Mouse (Mus musculus): Measurements from ENCODE around the gene Tgfbr3. TPM values are rescaled to one million over a fixed set of nuclear protein-coding genes. Genes with fewer than 3 reads are reported as not detected.
A peak's percentile ranks its signal among the peaks of the same experiment; 100 is the strongest.
"Not testable (repeated sequence)": the region's sequence is repeated elsewhere in the genome, so short reads cannot be mapped to it uniquely, and the experiment has no call there.

Gene Tgfbr3
- polyA plus RNA-seq, 1 experiment from 2014 or later, result 38.7 TPM

DNA sequence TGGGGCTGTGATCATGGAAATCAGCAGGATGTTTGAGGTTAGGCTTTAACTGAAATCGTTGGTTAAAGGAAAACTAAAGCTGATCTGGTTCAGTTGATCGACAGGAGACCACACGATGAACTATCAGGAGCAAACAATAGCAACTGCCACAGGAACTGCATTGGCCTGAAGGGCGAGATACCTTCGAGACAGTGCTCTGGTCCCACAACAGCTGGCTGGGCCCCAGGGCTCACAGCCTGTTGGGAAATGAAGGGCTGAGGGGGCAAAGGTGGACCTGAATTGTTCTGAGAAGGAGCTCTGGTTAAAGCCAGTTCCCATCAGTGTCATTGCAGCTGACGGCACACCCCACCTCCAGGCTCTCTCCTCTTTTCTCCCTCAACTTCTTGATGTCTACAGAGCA, 52.5 kb downstream of the Tgfbr3 start:
- H3K9me3 ChIP-seq (replicated peaks), result no peaks in the 10 kb centered on the region
- peaks cover 71% of the 10 kb centered on the region for H3K4me1 ChIP-seq
- H3K4me3 ChIP-seq (replicated peaks), result no peak overlapping the region
- no peaks in the 10 kb centered on the region for H3K27me3 ChIP-seq
- no peak overlapping the region for H3K4me2 ChIP-seq (replicated peaks)
- no peak for ATAC-seq (ENCODE audit: insufficient number of reproducible peaks, low FRiP score, low TSS enrichment, low read depth)
- WGBS, result 61% methylated on average over 6 of the region's 6 CpGs
- H3K9ac ChIP-seq, result no peak overlapping the region
- H3K36me3 ChIP-seq, result 0 out of 2 replicates have a peak, but pooled peaks cover 3% of the 10 kb centered on the region
- no peak overlapping the region for H3K27ac ChIP-seq (replicated peaks)

DNA sequence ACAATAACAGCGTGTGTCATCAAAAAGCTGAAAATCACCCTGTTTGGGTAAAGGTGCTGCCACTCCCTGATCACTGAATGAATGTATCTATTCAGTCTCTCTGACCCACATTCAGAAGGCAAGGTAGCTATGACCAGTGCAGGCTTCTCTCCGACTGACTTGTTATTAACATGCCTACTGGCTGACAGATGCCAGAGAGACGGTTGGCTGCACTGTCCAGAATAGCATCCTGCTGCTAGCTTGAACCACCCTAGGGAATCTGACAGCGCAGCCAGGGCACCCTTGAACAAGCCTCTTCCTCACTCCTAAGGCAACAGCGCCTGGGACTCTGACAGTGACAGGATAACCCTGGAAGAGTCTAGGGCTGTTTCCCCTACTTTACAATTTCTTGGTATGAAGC, 53.4 kb downstream of the Tgfbr3 start:
- H3K4me3 ChIP-seq (replicated peaks), result no peak overlapping the region
- H3K4me2 ChIP-seq (replicated peaks), result no peak overlapping the region
- no peaks in the 10 kb centered on the region for H3K36me3 ChIP-seq
- no peaks in the 10 kb centered on the region for H3K27me3 ChIP-seq
- H3K9ac ChIP-seq, result no peak overlapping the region
- ATAC-seq (ENCODE audit: insufficient number of reproducible peaks, low FRiP score, low TSS enrichment, low read depth), result no peak
- H3K4me1 ChIP-seq, result peaks cover 75% of the 10 kb centered on the region
- H3K27ac ChIP-seq (replicated peaks), result no peak overlapping the region
- H3K9me3 ChIP-seq (replicated peaks), result no peaks in the 10 kb centered on the region
- 71% methylated on average over 5 of the region's 5 CpGs for WGBS

DNA sequence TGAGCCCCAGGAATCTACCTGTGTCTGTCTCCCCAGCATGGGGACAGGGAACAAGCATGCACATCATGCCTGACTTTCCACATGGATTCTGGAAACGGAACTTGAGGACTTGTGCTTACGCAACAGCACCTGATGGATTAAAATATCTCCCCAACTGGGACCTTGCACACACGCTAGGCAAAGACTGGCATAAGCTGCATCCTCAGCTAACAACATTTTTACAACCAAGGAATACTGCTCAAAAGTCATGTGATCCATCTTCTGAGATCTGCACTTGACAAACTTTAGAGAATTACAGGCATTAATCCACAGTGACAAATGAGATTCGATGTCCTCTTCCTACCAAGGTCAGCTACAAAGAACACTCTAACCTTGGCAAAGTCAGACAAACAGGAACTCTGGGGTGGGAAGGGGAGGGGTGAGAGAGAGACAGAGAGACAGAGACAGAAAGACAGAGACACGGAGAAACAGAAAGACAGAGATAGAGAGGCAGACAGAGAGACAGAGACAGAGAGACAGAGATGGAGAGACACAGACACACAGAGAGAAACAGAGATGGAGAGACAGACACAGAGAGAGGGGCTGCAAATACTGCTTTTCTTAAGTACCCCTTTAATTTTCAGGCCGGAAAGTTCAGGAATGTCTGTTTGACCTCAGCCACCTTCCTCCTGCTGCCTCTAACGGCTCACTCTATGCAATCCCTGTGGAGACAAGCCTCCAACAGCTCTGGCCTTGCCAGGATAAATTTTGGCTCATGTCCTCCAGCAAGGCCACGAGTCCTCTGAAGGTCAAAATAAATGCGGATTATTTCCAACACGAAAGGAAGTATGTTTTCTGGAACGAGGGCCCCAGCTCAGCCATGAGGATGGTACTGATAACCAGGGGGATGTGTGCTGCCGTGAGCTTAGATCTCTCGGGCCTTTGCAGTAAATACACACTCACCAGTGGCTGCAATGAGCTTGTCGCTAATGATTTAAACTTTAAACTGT, 55.8 kb downstream of the Tgfbr3 start:
- no peaks in the 10 kb centered on the region for H3K27me3 ChIP-seq
- no peaks in the 10 kb centered on the region for H3K36me3 ChIP-seq
- no peak overlapping the region for H3K9ac ChIP-seq
- H3K27ac ChIP-seq (replicated peaks), result peak overlapping the region; percentile 59; the same call in 1 of the 2 replicates
- no peaks in the 10 kb centered on the region for H3K9me3 ChIP-seq (replicated peaks)
- ATAC-seq (ENCODE audit: insufficient number of reproducible peaks, low FRiP score, low TSS enrichment, low read depth), result no peak
- 45% methylated on average over 14 of the region's 14 CpGs for WGBS
- H3K4me1 ChIP-seq, result peaks cover 77% of the 10 kb centered on the region
- no peak overlapping the region for H3K4me3 ChIP-seq (replicated peaks)
- no peak overlapping the region for H3K4me2 ChIP-seq (replicated peaks)

DNA sequence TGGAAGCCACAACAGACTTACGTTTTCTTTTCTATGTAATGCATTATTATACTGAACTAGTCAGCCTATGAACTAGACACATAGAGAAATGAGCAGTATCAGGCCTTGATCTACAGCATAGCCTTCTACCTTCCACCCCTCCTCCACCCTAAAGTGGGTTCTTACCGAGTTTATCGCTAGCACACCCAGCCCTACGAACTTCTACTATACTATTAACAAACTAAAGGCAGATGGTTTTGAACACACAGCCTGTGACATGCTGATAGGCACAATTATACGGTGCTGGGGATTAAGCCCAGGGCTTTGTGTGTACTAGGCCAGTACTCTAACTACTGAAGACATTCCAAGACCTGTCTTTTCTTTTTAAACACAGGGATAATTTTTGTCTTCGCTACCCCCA, 59.2 kb downstream of the Tgfbr3 start:
- no peaks in the 10 kb centered on the region for H3K36me3 ChIP-seq
- ATAC-seq (ENCODE audit: insufficient number of reproducible peaks, low FRiP score, low TSS enrichment, low read depth), result no peak
- no peaks in the 10 kb centered on the region for H3K27me3 ChIP-seq
- no peak overlapping the region for H3K4me3 ChIP-seq (replicated peaks)
- H3K4me2 ChIP-seq (replicated peaks), result no peak overlapping the region
- H3K4me1 ChIP-seq, result peaks cover 60% of the 10 kb centered on the region
- H3K9ac ChIP-seq, result no peak overlapping the region
- no peak overlapping the region for H3K27ac ChIP-seq (replicated peaks)
- 55% methylated on average over 6 of the region's 6 CpGs for WGBS
- H3K9me3 ChIP-seq (replicated peaks), result no peaks in the 10 kb centered on the region

DNA sequence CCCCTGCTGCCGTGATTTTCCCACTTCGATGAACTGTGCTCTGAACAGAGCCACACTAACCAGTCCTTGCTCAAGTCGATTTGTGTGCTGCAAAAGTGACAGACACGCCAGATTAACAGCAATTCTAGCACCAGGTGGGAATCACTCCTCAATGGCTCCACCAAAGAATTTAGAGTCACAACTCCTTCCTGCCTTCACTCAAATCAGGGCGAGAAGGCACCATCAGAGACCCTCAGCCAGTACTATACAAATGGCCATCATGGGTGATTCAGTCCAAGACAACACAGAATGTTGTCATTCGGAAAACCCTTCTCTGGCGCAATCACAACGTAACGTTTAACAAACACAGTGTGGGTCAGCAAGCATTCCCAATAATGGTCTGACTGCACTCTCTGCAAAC, 60.4 kb downstream of the Tgfbr3 start:
- Histone ChIP-seq H3K9ac (no peak overlapping the region), H3K4me1 (peaks cover 55% of the 10 kb centered on the region), H3K27ac (replicated peaks) (no peak overlapping the region), H3K4me2 (replicated peaks) (no peak overlapping the region), H3K36me3 (no peaks in the 10 kb centered on the region), H3K4me3 (replicated peaks) (no peak overlapping the region), H3K27me3 (no peaks in the 10 kb centered on the region), H3K9me3 (replicated peaks) (no peaks in the 10 kb centered on the region)
- no peak for ATAC-seq (ENCODE audit: insufficient number of reproducible peaks, low FRiP score, low TSS enrichment, low read depth)
- 74% methylated on average over 9 of the region's 9 CpGs for WGBS

DNA sequence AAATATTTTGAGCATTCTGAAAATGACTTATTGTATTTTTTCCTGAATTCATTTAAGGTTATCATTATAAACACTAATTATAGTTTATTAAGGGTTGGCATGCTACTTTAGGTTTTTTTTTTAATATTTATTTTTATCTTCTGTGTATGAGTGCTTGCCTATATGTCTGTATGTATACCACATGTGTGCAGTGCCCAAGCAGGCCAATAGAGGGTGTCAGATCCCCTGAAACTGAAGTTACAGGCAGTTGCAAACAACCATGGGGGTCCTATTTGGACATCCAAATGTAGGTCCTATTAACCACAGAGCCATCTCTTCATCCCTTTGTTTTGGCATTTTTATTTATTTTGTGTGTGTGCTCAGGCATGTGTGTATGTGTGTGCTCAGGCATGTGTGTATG, 61.8 kb downstream of the Tgfbr3 start:
- ATAC-seq (ENCODE audit: insufficient number of reproducible peaks, low FRiP score, low TSS enrichment, low read depth), result no peak
- Histone ChIP-seq H3K4me3 (replicated peaks) (no peak overlapping the region), H3K27me3 (no peaks in the 10 kb centered on the region), H3K4me1 (peaks cover 57% of the 10 kb centered on the region), H3K9me3 (replicated peaks) (no peaks in the 10 kb centered on the region), H3K27ac (replicated peaks) (no peak overlapping the region), H3K36me3 (no peaks in the 10 kb centered on the region), H3K4me2 (replicated peaks) (no peak overlapping the region), H3K9ac (no peak overlapping the region)

DNA sequence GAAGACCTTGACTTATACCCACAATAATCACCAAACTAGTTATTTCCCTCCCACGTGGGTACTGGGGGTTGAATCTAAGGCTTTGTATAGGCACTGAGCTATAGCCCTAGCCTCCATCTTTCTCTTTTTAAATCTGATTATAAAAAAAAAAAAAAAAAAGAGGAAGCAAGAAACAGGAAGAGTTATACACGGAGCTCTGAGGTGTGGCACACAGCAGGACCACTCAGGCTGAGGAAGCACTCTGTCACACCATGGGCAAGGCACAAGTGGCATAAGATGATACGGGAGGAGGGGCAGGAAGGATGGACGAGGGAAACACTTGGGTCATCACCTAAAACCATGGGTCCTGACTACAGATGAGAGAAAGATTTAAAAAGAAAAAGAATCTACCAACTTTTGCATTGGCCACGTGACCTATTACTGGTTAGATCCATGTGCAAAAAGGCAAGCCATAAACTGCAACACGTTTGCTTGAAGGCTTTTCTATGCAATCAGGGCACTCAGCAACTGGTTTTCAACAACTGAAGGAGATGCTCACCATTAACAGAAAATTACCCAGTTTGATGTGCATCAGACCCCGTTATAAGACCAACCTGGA, 64.5 kb downstream of the Tgfbr3 start:
- Histone ChIP-seq H3K4me2 (replicated peaks) (no peak overlapping the region), H3K36me3 (no peaks in the 10 kb centered on the region), H3K9ac (no peak overlapping the region), H3K4me1 (peaks cover 66% of the 10 kb centered on the region), H3K27me3 (no peaks in the 10 kb centered on the region), H3K4me3 (replicated peaks) (no peak overlapping the region), H3K27ac (replicated peaks) (no peak overlapping the region), H3K9me3 (replicated peaks) (no peaks in the 10 kb centered on the region)
- WGBS, result 72% methylated on average over 7 of the region's 7 CpGs
- no peak for ATAC-seq (ENCODE audit: insufficient number of reproducible peaks, low FRiP score, low TSS enrichment, low read depth)

DNA sequence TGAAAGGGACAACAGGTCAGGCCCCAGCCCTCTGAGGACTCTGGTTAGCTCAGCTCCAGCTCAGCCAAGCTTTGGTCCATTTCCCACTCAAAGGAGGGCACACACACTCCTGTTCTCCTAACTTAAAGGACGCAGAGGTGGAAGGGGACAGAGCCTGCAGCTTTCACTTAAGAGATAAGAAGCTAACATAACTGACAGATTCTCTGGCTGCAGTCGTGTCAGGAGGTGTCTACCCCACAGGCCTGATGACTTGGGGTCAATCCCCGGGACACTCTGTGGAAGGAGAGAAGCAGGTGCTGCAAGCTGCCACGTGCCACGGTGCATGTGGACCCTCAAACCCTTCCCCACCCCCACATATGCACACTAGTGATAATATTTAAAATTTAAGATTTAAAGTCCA, 65.3 kb downstream of the Tgfbr3 start:
- H3K4me2 ChIP-seq (replicated peaks), result no peak overlapping the region
- H3K4me3 ChIP-seq (replicated peaks), result no peak overlapping the region
- no peaks in the 10 kb centered on the region for H3K9me3 ChIP-seq (replicated peaks)
- H3K9ac ChIP-seq, result no peak overlapping the region
- no peak for ATAC-seq (ENCODE audit: insufficient number of reproducible peaks, low FRiP score, low TSS enrichment, low read depth)
- WGBS, result 67% methylated on average over 5 of the region's 5 CpGs
- H3K27ac ChIP-seq (replicated peaks), result no peak overlapping the region
- peaks cover 68% of the 10 kb centered on the region for H3K4me1 ChIP-seq
- no peaks in the 10 kb centered on the region for H3K36me3 ChIP-seq
- no peaks in the 10 kb centered on the region for H3K27me3 ChIP-seq

DNA sequence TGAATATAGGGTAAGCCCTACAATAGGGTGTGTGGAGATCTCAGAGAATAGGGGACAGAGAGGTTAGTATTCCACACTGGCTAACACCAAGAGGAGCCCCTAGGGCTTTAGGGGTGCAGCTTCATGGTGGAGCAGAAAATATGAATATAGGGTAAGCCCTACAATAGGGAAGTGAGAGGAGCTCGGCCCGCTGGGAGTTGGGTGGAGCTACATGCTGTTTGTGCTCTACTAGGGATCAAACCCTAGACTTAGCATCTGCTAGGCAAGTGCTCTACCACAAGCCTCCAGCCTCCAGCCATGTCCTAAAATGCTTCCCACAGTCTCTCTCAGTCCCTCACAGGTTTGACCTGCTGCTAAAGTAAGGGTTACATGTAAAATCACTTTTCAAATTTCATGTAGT, 65.9 kb downstream of the Tgfbr3 start:
- H3K4me2 ChIP-seq (replicated peaks); ATAC-seq (ENCODE audit: insufficient number of reproducible peaks, low FRiP score, low TSS enrichment, low read depth); H3K4me3 ChIP-seq (replicated peaks); H3K9me3 ChIP-seq (replicated peaks); H3K9ac ChIP-seq; H3K36me3 ChIP-seq; H3K27me3 ChIP-seq: not testable (repeated sequence)
- 83% methylated on average over 2 of the region's 2 CpGs for WGBS
- peak overlapping the region; percentile 63; the same call in 1 of the 2 replicates for H3K27ac ChIP-seq (replicated peaks)
- H3K4me1 ChIP-seq, result peaks cover 62% of the 10 kb centered on the region

DNA sequence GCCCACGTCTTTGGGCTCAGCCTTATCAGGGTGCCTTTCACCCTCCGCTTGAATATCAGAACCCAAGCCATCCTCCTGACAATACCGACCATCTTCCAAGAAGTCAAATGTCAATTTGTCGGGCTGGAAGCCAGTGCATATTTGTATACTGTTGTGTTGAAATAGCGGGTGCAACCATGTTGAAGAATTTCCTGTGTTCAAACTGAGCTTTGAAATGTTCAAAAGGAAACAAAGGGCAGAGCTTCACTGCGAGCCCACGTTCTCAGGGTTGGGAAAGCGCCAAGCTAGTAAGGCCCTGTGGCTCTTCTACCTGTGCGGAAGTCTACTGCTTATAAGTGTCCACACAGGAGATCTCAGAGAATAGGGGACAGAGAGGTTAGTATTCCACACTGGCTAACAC, 66.4 kb downstream of the Tgfbr3 start:
- Histone ChIP-seq H3K9me3 (replicated peaks) (no peaks in the 10 kb centered on the region), H3K4me2 (replicated peaks) (no peak overlapping the region), H3K36me3 (no peaks in the 10 kb centered on the region), H3K4me3 (replicated peaks) (no peak overlapping the region), H3K27ac (replicated peaks) (peak overlapping the region; percentile 63), H3K4me1 (peaks cover 62% of the 10 kb centered on the region), H3K9ac (no peak overlapping the region), H3K27me3 (no peaks in the 10 kb centered on the region)
- no peak for ATAC-seq (ENCODE audit: insufficient number of reproducible peaks, low FRiP score, low TSS enrichment, low read depth)
- 53% methylated on average over 9 of the region's 9 CpGs for WGBS

DNA sequence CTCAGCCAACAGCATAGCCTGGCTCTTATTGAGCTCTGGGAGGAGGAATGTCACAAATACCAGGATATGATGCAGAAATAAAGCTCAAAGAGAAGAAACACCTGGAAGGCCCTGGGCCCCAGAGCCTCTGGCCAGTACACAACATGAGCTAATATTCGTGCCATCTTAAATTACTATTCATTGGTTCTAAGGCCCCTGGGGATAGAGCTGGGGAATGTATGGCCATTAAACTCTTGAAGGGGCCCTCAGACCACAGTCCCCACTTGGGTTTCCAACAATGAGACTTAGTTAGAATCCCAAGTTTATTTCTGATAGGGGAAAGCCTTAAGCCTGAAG, 66.8 kb downstream of the Tgfbr3 start:
- Histone ChIP-seq H3K27ac (replicated peaks) (peak overlapping the region; percentile 63), H3K27me3 (no peaks in the 10 kb centered on the region), H3K4me1 (peaks cover 62% of the 10 kb centered on the region), H3K4me2 (replicated peaks) (no peak overlapping the region), H3K9me3 (replicated peaks) (no peaks in the 10 kb centered on the region), H3K9ac (no peak overlapping the region), H3K4me3 (replicated peaks) (no peak overlapping the region), H3K36me3 (no peaks in the 10 kb centered on the region)
- 19% methylated on average over 1 of the region's 1 CpGs for whole genome bisulfite sequencing
- 0 out of 2 replicates have a peak, but pooled peaks have one; percentile 16 for ATAC-seq (ENCODE audit: insufficient number of reproducible peaks, low FRiP score, low TSS enrichment, low read depth)
